Mouse (Mus musculus) cortical plate, adult 2 months (tissue): Measurements from ENCODE around the gene Tubd1. TPM values are rescaled to one million over a fixed set of nuclear protein-coding genes. Genes with fewer than 3 reads are reported as not detected.
"Not testable (repeated sequence)": the region's sequence is repeated elsewhere in the genome, so short reads cannot be mapped to it uniquely, and the experiment has no call there.

Source experiments
- H3K27ac ChIP-seq: fragments of 200-500 bp; 2 replicates; pipeline ENCODE4 v1.5.1; 2012; ENCODE audit warnings: low read length, control low read depth, inconsistent platforms; ENCODE audit not compliant: insufficient read depth
- H3K4me1 ChIP-seq: fragments of 200-500 bp; 2 replicates; pipeline ENCODE4 v1.6.1; 2011; ENCODE audit warnings: low read length; ENCODE audit not compliant: control insufficient read depth, insufficient read depth
- H3K4me3 ChIP-seq: fragments of 200-500 bp; 2 replicates; pipeline ENCODE4 v1.5.1; 2011; ENCODE audit warnings: mild to moderate bottlenecking, low read length, control low read depth; ENCODE audit not compliant: insufficient read depth
- CTCF ChIP-seq: fragments of 200-500 bp; IDR thresholded peaks from 2 replicates; pipeline ENCODE4 v1.5.1; 2011; ENCODE audit warnings: mild to moderate bottlenecking, control low read depth, low read length; ENCODE audit not compliant: insufficient read depth; ENCODE audit errors: extremely low read depth
- POLR2A ChIP-seq: fragments of 200-500 bp; IDR thresholded peaks from 2 replicates; pipeline ENCODE4 v1.6.1; 2011; ENCODE audit warnings: mild to moderate bottlenecking, low read length, control low read depth; ENCODE audit not compliant: insufficient read depth; ENCODE audit errors: extremely low read depth
- polyA plus RNA-seq: library from polyadenylated mRNA; depleted of rRNA; stranded (reverse); fragments of >200 nt; gene quantifications from 2 replicates; pipeline ENCODE4 v1.2.3, GENCODE M21; 2012

The Tubd1 gene
- polyA plus RNA-seq, 1 experiment: 6.7 TPM

DNA sequence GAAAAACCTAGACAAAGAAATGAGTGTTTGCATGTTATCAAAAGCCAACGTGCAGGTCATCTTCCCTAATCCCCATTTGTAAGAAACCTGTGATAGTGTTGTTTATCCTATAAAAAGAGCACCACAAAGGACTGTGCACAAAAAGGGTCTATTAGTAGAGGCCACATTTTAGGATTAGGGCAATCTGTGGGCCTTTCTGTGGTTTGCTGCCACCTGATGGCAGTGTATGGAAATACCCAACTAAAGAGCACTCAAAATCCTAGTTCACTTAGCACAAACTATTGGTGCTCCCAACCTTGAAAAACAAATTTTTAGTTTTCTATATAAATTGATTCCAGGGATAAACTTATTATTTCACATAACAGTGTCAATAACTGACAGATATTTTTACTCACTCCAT is 12.0 kb upstream of the Tubd1 start:
- Histone ChIP-seq H3K4me1 (no peaks in the 10 kb centered on the region), H3K27ac (no peak overlapping the region), H3K4me3 (no peak overlapping the region)
- TF ChIP-seq CTCF (peak; percentile 47), POLR2A (no peak)

DNA sequence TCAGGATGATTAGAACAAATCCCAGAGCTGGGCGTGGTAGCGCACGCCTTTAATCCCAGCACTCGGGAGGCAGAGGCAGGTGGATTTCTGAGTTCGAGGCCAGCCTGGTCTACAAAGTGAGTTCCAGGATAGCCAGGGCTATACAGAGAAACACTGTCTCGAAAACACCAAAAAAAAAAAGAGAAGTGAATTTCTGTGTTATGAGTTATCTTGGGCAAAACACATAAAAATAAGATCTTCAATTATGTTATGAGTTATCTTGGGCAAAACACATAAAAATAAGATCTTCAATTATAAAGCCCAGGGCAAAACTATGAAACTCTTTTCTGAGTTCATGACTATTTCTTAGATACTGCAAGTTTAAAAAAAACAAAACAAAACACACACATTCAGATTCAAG is 11.5 kb upstream of the Tubd1 start:
- H3K27ac ChIP-seq, H3K4me1 ChIP-seq, H3K4me3 ChIP-seq: not testable (repeated sequence)

DNA sequence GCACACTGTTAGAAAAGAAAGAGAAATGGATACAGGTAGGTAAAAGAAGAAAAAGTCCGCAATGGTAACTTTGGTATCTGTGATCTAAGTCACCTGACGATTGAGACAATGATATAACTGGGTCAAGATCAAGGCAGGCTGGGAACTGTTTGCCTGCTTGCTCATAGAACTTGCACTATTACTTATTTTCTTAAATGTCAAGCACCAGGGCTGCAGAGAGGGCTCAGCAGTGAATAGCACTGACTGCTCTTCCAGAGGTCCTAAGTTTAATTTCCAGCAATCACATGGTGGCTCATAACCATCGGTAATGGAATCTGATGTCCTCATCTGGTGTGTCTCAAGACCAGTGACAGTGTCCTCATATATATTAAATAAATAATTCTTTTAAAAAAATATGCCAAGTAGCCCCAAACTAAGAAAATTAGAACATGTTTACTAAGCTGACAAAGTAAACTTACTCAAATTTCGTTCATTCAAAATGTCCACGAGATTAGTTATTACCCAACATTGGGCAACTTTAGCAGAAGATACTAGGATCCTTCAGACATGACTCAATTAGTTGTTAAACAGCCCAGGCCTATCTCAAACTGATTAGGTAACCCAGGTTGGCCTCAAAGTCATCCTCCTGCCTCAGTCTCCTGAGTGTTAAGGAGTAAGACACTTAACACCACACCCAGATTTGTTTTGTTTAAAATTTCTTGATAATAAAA is 10.4 kb upstream of the Tubd1 start:
- Histone ChIP-seq H3K27ac (no peak overlapping the region), H3K4me1 (no peaks in the 10 kb centered on the region), H3K4me3 (no peak overlapping the region)
- TF ChIP-seq CTCF: no peak
- no peak for TF ChIP-seq POLR2A

DNA sequence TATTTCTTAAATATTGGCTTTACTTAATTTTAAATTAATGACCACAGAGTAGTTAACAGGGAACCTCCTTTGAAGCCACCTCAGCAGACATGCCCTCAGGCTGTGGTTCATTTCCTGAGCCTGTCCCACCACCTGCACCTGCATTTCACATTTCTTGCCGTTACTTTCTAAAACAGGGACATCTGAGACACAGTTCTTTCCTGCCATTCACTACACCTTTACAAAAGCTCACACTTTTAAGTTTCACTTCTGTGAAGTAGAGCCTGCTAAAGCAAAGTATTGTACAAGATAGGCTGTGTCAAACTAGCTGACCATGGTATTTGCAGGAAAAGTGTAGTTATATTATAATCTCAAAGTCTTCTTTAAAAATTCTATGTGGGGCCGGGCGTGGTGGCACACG is 6.0 kb upstream of the Tubd1 start:
- TF ChIP-seq CTCF: no peak
- Histone ChIP-seq H3K4me3 (no peak overlapping the region), H3K4me1 (no peaks in the 10 kb centered on the region; the same call in 1 of the 2 replicates), H3K27ac (no peak overlapping the region)

DNA sequence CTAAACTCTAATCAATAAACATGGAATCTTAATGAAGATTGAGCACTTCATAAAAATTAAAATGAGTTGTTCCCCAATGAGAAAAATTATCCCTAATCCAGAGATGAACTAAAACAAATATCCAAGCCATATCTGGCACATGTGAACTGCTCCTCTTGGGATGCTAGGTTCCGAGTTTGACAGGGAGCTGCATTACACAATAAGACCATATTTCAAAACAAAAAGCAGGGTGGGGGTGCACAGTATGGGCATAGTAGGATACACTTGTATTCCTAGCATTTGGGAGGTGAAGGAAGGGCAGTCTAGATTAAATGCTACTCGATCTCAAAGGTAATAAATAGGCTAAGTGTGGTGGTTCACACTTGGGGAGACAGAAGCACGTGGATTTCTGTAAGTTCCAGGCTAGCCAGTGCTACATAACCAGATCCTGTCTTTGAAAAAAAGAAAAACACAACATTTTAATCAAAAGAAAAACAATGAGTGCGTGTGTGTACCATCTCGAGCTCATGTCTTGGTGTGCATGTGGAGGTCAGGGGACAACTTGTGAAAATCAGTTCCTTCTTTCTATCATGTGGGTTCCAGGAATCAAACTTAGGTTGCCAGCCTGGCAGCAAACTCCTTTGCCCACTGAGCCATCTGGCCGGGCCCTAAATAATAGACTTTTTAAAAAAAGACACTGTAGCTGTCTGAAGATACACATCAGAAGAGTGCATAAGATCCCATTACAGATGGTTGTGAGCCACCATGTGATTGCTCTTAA is 4.9 kb upstream of the Tubd1 start:
- no peak overlapping the region for H3K4me3 ChIP-seq
- H3K27ac ChIP-seq: no peak overlapping the region
- TF ChIP-seq CTCF (no peak), POLR2A (no peak)
- H3K4me1 ChIP-seq: no peaks in the 10 kb centered on the region; the same call in 1 of the 2 replicates

DNA sequence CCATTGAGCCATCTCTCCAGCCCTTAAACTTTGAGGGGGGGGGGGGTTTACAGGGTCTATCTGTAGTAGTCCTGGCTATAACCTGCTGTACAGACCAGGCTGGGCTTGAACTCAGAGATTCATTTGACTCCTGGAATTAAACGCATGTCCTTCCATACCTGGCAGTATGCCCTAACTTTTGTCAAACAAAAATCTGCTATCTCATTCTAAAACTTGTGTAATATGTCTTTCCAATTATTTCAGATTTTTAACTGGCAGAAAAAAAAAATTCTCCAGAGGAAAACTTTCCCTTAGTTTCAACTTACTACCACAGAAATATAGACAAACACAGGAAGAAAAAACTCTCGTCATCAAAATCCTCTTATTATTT is 4.3 kb upstream of the Tubd1 start:
- Histone ChIP-seq H3K27ac (no peak overlapping the region), H3K4me1 (no peaks in the 10 kb centered on the region; the same call in 1 of the 2 replicates)
- no peak for TF ChIP-seq POLR2A
- no peak for TF ChIP-seq CTCF

DNA sequence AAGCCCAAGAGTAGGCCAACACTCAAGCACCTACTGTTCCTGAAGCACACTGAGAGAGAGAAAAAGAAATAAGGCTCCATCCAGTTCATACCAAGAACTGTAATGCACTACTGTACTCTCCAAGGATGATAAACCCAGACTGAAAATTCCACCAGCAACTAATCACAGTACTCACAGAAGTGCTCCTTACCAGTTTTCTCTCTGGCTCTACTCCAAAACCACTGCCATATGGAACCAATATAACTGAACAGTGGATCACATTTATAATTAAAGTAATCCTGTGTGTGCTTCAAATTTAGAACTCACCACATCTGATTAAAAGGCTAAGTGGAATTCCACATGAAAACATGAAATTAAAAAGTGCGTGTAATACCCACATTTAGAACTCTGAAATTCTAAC is 1.9 kb upstream of the Tubd1 start:
- Histone ChIP-seq H3K27ac (no peak overlapping the region), H3K4me1 (peaks cover 2% of the 10 kb centered on the region; the same call in 1 of the 2 replicates), H3K4me3 (no peak overlapping the region)
- TF ChIP-seq POLR2A (no peak), CTCF (no peak)

More for the DNA sequence above, 4.3 kb upstream of the Tubd1 start:
- no peak overlapping the region for H3K4me3 ChIP-seq

DNA sequence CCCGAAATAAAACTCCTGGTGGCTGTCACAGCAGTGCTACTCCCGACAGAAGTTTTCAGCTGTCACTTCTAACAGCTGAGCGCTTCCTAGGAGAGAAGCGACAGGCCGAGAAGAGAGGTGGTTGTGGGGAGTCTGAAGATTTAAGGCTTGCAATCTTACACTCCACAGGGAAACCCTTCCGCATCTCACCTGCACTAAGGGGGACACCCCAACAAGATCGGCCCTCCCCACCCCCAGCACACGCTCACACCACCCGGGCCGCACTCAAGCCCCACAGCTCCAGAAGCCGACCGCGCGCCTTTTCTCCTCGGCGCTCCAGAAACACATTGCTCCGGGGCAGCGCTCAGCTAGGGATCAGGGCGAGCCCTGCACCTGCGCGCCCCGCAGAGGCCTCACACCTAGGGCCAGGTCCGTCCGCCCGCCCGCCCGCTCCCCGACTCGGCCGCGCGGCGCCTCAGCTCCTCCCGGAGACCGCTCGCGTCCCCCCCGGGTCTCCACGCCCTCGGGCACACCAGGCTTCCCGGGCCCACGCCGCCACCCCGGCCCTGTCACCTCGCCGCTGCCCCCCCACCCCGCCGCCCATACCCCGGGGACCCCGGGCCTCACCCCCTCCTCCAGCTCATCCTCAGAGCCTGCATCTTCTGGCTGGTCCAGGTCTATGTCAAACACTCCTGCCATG is 692 bp upstream of the Tubd1 start:
- TF ChIP-seq POLR2A: no peak
- TF ChIP-seq CTCF: no peak
- no peak overlapping the region for H3K27ac ChIP-seq
- peak overlapping the region; percentile 51 for H3K4me3 ChIP-seq
- H3K4me1 ChIP-seq: peaks cover 2% of the 10 kb centered on the region; the same call in 1 of the 2 replicates

DNA sequence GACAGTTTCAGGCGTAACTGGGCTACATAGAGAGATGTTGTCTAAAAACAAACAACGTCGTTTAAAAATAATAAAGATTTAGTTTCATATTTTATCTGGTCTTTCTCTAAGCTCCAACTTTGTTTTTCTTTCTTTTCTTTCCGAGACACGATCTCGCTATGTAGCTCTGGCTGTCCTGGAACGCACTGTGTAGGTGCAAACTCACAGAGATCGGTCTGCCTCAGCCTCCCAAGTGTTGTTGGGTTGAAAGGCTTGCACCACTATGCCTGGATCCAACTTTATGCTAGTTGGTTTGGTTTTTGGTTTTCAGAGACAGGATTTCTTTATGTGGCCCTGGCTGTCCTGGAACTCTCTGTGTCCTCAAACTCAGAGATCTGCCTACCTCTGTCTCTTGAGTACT is 765 bp downstream of the Tubd1 start:
- Histone ChIP-seq H3K4me3 (peak overlapping the region; percentile 51; the same call in 1 of the 2 replicates), H3K4me1 (peaks cover 2% of the 10 kb centered on the region; the same call in 1 of the 2 replicates), H3K27ac (no peak overlapping the region)
- no peak for TF ChIP-seq CTCF
- TF ChIP-seq POLR2A: no peak
